Mouse (Mus musculus) CD4-positive helper T cell, adult 2 months (primary cell): ENCODE results near the gene Cdt1.

Experiments used
- DNase-seq: peaks from one replicate; pipeline ENCODE4 v3.0.0-alpha.2; 2012; ENCODE audit warnings: low read depth, missing footprints, low spot score

Gene Cdt1

GRCm38 (mm10) chr8:122574264-122574663, 6.4 kb downstream of the Cdt1 start:
- DNase-seq, result no peak

- no peak for DNase-seq
These were observed 6.9 kb downstream of the Cdt1 start for GRCm38 (mm10) chr8:122574667-122575251.

GRCm38 (mm10) chr8:122575286-122575685, 7.5 kb downstream of the Cdt1 start:
- no peak for DNase-seq

- DNase-seq, result no peak
These were observed 8.2 kb downstream of the Cdt1 start for GRCm38 (mm10) chr8:122575735-122576647.

- peak; percentile 95 for DNase-seq
These were observed 8.8 kb downstream of the Cdt1 start, which contains the start of gene Aprt for GRCm38 (mm10) chr8:122576648-122577022. Aprt (minus strand) TSS chr8:122576909.

GRCm38 (mm10) chr8:122577116-122577515, 9.3 kb downstream of the Cdt1 start:
- no peak for DNase-seq

GRCm38 (mm10) chr8:122579196-122579595, 11.4 kb downstream of the Cdt1 start:
- no peak for DNase-seq

GRCm38 (mm10) chr8:122580926-122581325, 13.1 kb downstream of the Cdt1 start:
- DNase-seq, result no peak

GRCm38 (mm10) chr8:122584981-122585380, 17.2 kb downstream of the Cdt1 start:
- no peak for DNase-seq

- no peak for DNase-seq
These were observed 17.6 kb downstream of the Cdt1 start for GRCm38 (mm10) chr8:122585411-122585891.

- DNase-seq, result no peak
These were observed 18.4 kb downstream of the Cdt1 start for GRCm38 (mm10) chr8:122586171-122586570.

- no peak for DNase-seq
These were observed 18.9 kb downstream of the Cdt1 start for GRCm38 (mm10) chr8:122586749-122587148.

GRCm38 (mm10) chr8:122593240-122593639, 25.4 kb downstream of the Cdt1 start:
- no peak for DNase-seq

GRCm38 (mm10) chr8:122593783-122594507, 26.1 kb downstream of the Cdt1 start:
- DNase-seq, result no peak

GRCm38 (mm10) chr8:122596031-122596430, 28.2 kb downstream of the Cdt1 start:
- DNase-seq, result no peak

- DNase-seq, result no peak
These were observed 32.9 kb downstream of the Cdt1 start for GRCm38 (mm10) chr8:122600666-122601065.

- DNase-seq, result no peak
These were observed 36.8 kb downstream of the Cdt1 start for GRCm38 (mm10) chr8:122604640-122605039.

GRCm38 (mm10) chr8:122605367-122605766, 37.6 kb downstream of the Cdt1 start:
- DNase-seq, result no peak

- no peak for DNase-seq
These were observed 39.0 kb downstream of the Cdt1 start for GRCm38 (mm10) chr8:122606810-122607209.

GRCm38 (mm10) chr8:122610209-122610608, 42.4 kb downstream of the Cdt1 start:
- DNase-seq, result no peak

GRCm38 (mm10) chr8:122610612-122611277, 42.9 kb downstream of the Cdt1 start:
- DNase-seq, result no peak
